Mouse (Mus musculus) mature B cell (primary cell): ENCODE data around the gene Mbnl2.

Experiments
- in situ Hi-C: fragments of 300-500 bp; cut with MboI; formaldehyde crosslinking; loops from 2 replicates; pipeline ENCODE4 v1.14.3; 2019

The Mbnl2 gene

DNA sequence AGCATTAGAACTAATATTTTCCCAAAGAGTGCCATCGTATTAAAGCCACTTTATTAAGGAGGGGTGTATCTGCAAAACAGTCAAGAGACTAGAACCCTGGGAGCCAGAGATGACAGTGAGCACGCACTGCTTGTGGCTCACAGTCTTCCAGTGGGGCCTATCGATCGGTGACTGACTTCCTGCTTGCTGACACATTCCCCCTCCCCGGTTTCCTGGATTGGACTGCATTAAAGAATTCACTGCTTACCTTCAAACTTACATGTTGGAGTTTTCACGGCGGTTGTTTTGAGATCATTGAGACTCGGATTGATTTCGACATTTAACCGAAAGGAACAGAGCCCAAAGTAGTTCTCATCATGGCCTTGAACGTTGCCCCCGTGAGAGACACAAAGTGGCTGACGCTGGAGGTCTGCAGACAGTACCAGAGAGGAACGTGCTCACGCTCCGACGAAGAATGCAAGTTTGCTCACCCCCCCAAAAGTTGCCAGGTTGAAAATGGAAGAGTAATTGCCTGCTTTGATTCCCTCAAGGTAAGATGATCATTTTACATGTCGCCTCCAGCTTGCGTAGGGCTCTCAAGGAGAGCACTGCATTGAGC, 49.5 kb downstream of the Mbnl2 start:
- in situ Hi-C loops = no loop called here

DNA sequence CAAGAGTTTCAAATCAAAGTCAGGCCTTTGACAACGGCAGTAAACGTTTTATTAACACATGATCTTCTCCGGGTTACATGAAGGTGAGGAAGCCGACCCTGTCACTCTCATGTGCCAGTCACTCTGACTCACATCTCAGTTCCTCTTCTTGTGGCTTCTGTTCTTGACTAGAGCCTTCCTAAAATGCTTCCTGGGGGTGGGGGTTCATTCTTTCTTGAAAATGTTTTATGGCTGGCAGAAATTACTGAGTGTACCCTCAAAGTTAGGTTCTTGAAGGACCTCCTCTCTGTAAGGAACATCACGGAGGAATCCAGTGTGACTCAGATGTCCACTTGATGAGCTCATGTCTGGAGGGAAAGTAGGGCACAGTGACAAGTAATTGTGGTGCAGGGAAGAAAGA, 50.2 kb downstream of the Mbnl2 start:
- in situ Hi-C loops = no loop called here

GRCm38 (mm10) chr14:120330454-120330853, 55.0 kb downstream of the Mbnl2 start:
- in situ Hi-C loops = no loop called here

GRCm38 (mm10) chr14:120330881-120331514, 55.5 kb downstream of the Mbnl2 start:
- in situ Hi-C loops = no loop called here

- in situ Hi-C loops = no loop called here
Observed at GRCm38 (mm10) chr14:120333465-120334243, 58.2 kb downstream of the Mbnl2 start.

- in situ Hi-C loops = no loop called here
Observed at GRCm38 (mm10) chr14:120335366-120335765, 59.9 kb downstream of the Mbnl2 start.

GRCm38 (mm10) chr14:120335871-120336270, 60.4 kb downstream of the Mbnl2 start:
- in situ Hi-C loops = no loop called here

DNA sequence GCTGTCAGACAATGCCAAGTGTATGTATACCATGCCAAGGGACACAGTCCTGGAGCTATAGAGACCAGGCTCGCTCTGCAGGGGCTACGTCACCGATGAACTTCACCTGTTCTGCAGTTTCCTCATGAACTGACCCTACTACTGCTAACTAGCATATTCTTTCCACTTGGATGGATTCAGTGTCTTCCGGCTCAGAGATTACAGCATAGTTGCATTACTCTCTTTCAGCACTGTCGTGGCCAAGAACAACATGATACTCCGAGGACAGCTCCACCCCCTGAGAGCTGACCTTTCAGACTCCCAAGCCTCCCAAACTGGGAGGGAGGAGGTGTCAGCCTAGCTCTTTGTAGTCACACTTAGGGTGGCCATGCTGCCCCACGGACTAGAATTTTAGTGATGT, 60.9 kb downstream of the Mbnl2 start:
- in situ Hi-C loops = no loop called here

DNA sequence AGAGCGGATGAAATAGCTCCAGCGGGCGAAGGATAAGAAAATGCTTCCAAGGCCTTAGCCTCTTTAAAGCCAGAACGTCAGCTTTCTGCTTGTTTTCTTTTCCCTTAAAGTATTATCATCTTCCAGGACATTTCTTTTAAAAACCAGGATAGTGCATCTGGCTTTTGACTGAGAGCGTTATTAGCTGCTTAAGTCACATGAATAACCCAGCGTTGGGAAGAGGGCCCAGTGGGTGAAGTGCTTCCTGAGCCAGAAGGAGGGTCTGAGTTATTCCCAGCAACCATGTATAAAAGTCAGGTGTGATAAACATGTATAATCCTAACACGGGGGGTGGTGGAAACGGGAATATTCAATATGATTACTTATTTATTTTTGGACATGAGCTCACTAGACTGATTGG, 61.4 kb downstream of the Mbnl2 start:
- in situ Hi-C loops = no loop called here

DNA sequence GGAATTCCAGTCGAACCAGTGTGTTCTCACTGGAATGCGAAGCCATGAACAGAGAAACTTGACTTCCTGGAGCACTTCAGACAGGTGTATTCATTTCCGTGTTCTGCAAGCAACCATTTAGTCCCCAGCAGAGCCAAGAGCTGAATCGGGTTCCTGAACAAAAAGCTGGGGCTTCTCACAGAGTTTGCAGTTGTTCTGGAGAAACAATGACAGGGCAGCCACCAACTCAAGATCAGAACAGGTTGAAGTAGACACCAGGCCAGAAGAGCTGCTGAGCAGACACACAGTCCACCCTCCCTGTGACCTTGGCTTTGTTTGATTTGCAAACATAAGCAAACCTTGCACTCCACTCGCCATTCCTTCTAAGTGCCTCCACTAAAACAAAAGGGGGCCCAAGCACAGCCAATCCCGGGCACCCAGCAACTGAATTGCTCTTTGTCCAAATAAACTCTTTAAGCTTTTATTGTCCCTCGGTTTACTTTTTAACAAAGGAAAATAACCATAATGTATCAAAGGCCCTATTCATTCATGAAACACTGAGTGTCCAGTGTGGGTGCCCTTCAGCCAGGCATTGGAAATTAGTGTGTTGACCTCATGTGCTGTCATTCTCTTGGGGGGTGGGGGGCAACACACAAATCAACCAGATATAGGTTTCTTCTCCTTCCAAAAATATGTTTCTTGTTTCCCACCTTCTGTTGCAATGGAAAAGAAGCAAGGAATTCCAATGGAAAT, 62.4 kb downstream of the Mbnl2 start:
- in situ Hi-C loops = no loop called here

DNA sequence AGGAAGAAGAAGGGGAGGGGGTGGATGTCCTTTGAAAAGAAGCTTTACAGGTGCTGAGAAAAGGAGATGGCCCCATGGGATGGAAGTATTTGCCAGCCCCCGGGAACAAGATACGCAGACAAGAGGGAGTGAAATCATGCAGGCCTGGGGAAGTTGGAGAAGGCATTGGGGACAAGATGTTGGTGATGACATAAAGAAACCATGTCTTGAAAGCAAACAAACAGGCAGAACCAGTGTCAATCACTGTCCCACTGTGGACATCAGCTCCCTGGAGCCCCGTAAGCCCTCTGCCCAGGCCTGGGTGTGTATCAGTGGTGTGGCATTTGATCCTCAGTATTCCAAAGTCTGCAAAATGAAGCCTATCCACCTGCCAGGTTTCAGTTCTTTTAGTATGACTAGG, 63.2 kb downstream of the Mbnl2 start:
- in situ Hi-C loops = no loop called here

GRCm38 (mm10) chr14:120341912-120342311, 66.4 kb downstream of the Mbnl2 start:
- in situ Hi-C loops = no loop called here

DNA sequence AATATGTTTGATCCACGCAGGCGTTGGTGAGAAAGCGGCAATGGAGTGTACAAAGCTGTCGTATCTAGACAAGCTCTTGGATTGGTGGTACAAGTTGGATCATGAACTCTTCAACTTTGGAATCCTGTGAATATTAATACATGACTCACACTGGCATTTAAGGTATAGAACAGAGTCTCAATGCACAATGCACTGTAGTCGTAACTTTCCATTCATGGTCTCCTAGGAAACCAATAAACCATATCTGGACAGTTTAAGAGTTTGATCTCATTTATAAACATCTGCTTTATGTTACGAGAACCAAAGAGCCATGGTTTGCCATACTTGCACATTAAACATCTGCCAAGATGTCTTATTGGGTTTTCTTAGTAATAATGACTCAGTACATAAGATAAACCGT, 66.9 kb downstream of the Mbnl2 start:
- in situ Hi-C loops = no loop called here

DNA sequence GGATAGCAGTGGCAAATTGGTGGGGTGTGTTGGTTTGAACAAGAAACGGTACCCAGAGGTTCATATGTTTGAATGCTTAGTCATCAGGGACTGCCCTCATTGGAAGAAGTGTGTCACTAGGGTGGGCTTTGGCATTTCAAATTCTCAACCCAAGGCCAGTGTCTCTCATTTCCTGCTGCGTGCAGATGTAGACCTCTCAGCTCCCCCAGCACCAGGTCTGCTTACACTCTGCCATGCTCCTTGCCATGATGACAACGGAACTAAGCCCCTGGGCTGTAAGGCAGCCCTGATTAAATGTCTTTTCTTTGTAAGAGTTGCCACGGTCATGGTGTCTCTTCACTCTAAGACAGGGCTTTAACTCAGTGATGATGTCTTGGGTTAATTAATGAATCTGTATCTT, 69.2 kb downstream of the Mbnl2 start:
- in situ Hi-C loops = no loop called here

DNA sequence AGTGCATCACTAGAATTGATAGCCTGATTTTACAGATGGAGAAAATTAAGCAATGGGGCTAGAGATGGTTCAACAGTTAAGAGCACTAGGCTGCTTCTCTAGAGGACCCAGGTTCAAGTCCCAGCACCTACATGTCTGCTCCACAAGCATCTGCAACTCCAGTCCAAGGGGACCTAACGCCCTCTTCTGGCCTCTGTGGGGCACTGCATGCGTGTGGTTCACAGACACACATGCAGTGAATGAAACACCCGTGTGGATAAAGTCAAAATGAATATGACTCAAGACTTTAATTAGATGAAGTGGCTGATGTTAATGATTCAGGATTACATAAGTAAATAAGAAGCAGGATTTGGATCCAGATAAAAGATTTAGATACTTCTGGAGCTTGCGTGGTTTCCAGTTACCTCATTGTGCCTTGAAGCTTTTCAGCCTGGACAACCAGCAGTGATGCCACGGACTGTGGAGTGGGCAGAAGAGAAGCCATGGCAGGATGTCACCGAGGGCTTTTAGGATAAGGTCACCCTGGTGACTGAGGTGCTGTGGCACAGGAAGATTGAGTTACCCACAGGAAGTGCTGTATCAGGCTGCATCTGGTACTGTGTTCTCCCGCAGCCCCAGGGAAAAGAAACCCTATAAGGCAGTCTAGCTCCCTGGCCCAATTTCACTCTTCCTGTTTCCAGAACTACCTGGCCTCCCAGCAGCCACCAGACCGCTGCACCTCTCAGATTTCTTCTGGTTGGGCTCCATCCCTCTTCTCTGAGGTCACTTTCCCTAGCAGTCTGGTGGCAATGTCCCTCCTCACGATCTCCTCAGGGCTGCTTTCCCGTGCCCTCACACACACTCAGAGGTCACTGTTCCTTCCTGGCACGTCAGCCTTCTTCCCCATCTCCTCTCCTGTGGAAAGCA, 72.2 kb downstream of the Mbnl2 start:
- in situ Hi-C loops = no loop called here

DNA sequence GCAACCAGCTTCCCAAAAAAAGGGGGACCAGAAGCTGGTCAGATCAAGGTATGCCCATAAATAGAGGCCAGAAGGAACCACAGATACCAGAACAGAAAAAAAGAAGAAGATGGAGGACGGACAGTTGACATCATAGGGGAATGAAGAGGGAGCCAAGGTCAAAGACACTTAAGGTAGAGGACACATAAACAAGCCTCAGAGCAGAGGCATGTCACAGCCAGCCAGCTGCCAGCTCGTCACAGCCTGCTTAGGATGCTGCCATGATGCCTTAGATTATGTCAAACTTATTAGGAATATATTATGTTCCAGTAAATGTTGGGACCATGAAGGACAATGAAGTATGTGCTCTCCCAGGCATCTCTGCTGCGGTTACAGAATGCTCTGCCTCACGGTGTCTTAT, 73.9 kb downstream of the Mbnl2 start:
- in situ Hi-C loops = no loop called here

GRCm38 (mm10) chr14:120352136-120352843, 76.8 kb downstream of the Mbnl2 start:
- in situ Hi-C loops = no loop called here

DNA sequence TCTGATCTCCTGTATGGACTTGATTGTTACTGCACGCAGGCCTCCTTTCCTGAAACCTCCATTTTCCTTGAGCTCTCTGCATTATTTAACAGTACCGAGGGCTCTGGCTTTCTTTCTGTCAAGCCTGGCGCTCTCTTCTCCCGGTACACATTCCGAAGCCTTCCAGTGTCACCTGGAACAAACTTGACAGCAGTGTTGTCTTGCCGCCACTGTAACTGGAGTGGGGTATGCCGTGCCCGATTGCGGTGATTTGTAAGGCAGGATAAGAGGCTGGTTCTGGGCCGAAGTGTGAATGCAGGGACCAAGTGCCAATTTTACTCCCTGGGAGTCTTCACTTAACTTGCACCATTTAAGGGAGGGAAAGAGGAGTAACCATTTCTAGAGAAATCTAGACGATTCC, 77.7 kb downstream of the Mbnl2 start:
- in situ Hi-C loops = no loop called here

DNA sequence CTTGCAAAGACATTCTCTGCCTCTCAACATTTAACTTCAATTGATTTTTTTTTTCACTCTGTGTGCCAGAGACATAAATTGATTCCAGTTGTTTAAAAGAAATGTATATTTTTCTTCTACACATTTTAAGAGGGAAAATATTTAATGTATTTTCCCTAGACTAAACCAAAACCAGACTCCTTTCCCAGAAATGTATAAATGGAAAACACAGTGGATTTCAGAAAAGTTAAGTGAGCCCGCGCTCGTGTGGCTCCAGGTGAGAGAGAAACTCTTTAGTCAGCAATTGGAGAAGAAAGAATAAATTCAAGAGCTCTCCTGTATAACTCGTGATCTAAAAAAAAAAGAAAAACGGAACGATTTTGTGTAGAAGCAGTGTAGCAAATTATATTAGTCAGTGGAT, 79.1 kb downstream of the Mbnl2 start:
- in situ Hi-C loops = no loop called here

DNA sequence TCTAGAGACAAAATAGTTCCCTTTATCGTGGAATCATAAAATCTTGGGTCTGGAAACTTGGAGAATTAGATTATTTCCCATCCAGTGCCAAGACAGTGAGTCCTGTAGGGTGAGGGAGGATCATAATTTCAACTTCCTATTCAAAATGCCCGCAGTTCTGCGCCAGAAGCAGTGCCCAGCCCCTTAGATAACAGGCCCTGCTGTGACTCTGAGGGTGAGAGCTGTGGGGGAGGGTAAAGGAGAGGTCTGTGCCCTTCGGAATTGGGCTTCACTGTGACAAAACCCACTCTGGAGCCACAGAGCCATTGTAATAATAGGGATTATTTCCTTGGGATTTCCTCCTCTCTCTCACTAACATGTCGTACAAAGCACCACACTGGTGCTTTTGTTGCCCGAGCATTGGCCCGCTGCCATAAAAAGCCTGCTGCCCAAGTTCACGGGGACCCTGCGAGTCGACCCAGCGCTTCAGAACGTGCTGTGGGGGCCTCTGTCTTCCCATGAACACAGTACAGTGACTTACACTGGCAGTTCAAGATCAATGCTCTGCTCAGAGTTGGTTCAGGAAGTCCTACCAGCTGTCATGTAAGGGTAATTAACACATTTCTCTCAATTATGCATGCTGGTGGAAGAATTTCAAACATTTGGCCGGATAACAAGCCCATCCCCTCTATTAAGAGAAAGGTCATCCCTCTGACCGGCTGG, 79.7 kb downstream of the Mbnl2 start:
- in situ Hi-C loops = no loop called here
